Mouse (Mus musculus): Measurements from ENCODE around the gene Nisch.

DNA sequence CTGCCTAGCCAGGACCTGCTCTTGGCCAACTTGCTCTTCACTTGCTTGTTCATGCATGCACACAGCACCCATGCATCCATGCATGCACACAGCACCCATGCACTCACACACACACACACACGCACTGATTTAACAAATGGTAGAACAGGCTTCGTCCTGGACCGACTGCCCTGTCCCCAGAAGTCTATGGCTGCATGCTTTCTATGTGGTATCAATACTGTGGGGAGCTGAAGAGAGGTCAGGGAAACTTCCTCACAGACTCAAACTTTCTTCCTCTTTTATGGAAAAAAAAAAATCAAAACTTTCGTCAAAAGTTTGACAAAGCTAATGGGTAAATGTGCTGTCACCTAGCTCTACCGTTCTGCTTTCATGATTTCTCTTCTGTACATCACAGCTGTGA lies 33.2 kb downstream of the Nisch start:
- no peak for TF ChIP-seq MAFK (IDR thresholded peaks at IDR 0.05; ENCODE audit: insufficient read depth, low read depth, low read length)
- no peak for TF ChIP-seq CHD2 (IDR thresholded peaks at IDR 0.05; ENCODE audit: low read depth, low read length)
- TF ChIP-seq HCFC1 (IDR thresholded peaks at IDR 0.05; ENCODE audit: borderline replicate concordance, insufficient read depth, low read length): no peak

Measured in ES-E14 (cell line).